Mouse (Mus musculus): ENCODE data around the gene Setdb1. TPM values are rescaled to one million over a fixed set of nuclear protein-coding genes. Genes with fewer than 3 reads are reported as not detected.
A peak's percentile ranks its signal among the peaks of the same experiment; 100 is the strongest.
"Not testable (repeated sequence)": the region's sequence is repeated elsewhere in the genome, so short reads cannot be mapped to it uniquely, and the experiment has no call there.

The Setdb1 gene
- 54.7 and 59.1 TPM in 2 replicates for total RNA-seq (2012; rRNA removed)

- peak within 1 kb of the TSS; percentile 73 for H3K9ac ChIP-seq (ENCODE audit: insufficient read depth, low read depth, low read length, poor library complexity, severe bottlenecking)
- H3K4me1 ChIP-seq (ENCODE audit: control insufficient read depth in 2 of 2, insufficient read depth in 2 of 2, low read length in 2 of 2, poor library complexity in 1 of 2); H3K9me3 ChIP-seq (ENCODE audit: control insufficient read depth, insufficient read depth, low read depth, low read length); H3K36me3 ChIP-seq (ENCODE audit: control insufficient read depth, insufficient read depth, low read length, poor library complexity, severe bottlenecking); H3K27ac ChIP-seq (ENCODE audit: insufficient read depth, low read depth, low read length, poor library complexity, severe bottlenecking); in situ Hi-C loops (cut with MboI; ENCODE audit: low sequenced_read_pairs in 2 of 2, unreplicated experiment in 2 of 2): not testable (repeated sequence)
- peak; percentile 98 for DNase-seq (ENCODE audit: low read depth, low spot score)
- TF ChIP-seq HCFC1 (IDR thresholded peaks at IDR 0.05; ENCODE audit: borderline replicate concordance, insufficient read depth, low read length), result peak; percentile 79
- peak; percentile 26; the same call in 1 of the 2 replicates for TF ChIP-seq CHD2 (IDR thresholded peaks at IDR 0.05; ENCODE audit: low read depth, low read length)
- peak within 1 kb of the TSS; percentile 60 to 68 for H3K4me3 ChIP-seq (ENCODE audit: insufficient read depth in 1 of 2, low read depth in 1 of 2, low read length in 2 of 2, poor library complexity in 1 of 2, severe bottlenecking in 1 of 2)
Measured at GRCm38 (mm10) chr3:95356701-95357449, at the start of gene Setdb1. Gene Setdb1 (minus strand): TSS chr3:95357202.

DNA sequence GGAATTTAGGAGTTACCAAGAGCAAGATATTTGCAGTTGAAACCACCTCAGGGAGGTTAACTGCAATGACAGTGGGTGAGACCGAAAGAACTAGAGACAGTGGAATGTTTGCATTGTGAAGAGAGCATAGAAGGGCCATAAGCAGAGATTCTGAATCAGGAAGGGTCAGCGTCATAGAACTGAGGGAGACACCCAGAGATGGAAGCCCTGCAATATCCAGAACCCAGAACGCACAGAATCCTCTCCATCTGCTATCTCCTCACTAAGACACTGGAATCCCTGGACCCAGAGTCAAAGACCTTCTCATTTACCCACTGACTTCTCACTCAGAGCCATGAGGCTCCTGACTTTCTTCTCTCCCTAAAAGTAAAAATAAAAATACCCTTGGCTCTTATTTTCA, 45.7 kb upstream of the Setdb1 start, which contains the start of gene 4930558C23Rik:
TSS of gene 4930558C23Rik (minus strand) at position 101 of the 400 bp plus-strand sequence.
- Histone ChIP-seq H3K27ac (ENCODE audit: insufficient read depth, low read depth, low read length, poor library complexity, severe bottlenecking) (no peak within 1 kb of the TSS), H3K9ac (ENCODE audit: insufficient read depth, low read depth, low read length, poor library complexity, severe bottlenecking) (no peak within 1 kb of the TSS), H3K36me3 (ENCODE audit: control insufficient read depth, insufficient read depth, low read length, poor library complexity, severe bottlenecking) (no peaks in the 10 kb centered on the region), H3K4me3 (ENCODE audit: insufficient read depth in 1 of 2, low read depth in 1 of 2, low read length in 2 of 2, poor library complexity in 1 of 2, severe bottlenecking in 1 of 2) (no peak within 1 kb of the TSS), H3K9me3 (ENCODE audit: control insufficient read depth, insufficient read depth, low read depth, low read length) (no peaks in the 10 kb centered on the region), H3K4me1 (ENCODE audit: control insufficient read depth in 2 of 2, insufficient read depth in 2 of 2, low read length in 2 of 2, poor library complexity in 1 of 2) (no peaks in the 10 kb centered on the region)
- in situ Hi-C loops (cut with MboI; ENCODE audit: low sequenced_read_pairs in 2 of 2, unreplicated experiment in 2 of 2), result no loop called here
- DNase-seq (ENCODE audit: low read depth, low spot score), result no peak
- no peak for TF ChIP-seq HCFC1 (IDR thresholded peaks at IDR 0.05; ENCODE audit: borderline replicate concordance, insufficient read depth, low read length)
- no peak for TF ChIP-seq MAFK (IDR thresholded peaks at IDR 0.05; ENCODE audit: insufficient read depth, low read depth, low read length)
- no peak for TF ChIP-seq CHD2 (IDR thresholded peaks at IDR 0.05; ENCODE audit: low read depth, low read length)
- no peak for TF ChIP-seq ZNF384 (IDR thresholded peaks at IDR 0.05; ENCODE audit: low read depth, low read length)
- TF ChIP-seq ZC3H11A (IDR thresholded peaks at IDR 0.05; ENCODE audit: borderline replicate concordance, low read depth, low read length), result no peak

DNA sequence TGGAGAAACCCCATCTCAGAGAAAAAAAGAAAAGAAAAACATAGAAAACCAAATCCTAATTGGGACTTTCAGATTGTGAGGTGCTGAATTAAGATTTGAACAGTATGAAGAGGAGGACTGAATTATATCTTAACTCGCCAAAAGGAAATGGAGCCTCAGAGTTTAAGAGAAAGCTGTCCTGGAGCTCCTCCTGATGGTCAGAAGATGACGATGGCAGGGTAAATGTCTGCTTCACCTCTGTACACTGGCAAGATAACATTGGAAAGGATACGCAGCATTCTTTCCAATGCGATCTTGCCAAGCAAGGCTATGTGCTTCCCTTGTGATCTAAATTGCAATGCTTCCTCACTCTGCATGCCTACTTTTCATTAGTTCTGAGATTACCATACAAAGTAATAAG, 37.4 kb upstream of the Setdb1 start:
- in situ Hi-C loops (cut with MboI; ENCODE audit: low sequenced_read_pairs in 2 of 2, unreplicated experiment in 2 of 2), result no loop called here
- no peaks in the 10 kb centered on the region for H3K4me1 ChIP-seq (ENCODE audit: control insufficient read depth in 2 of 2, insufficient read depth in 2 of 2, low read length in 2 of 2, poor library complexity in 1 of 2)
- DNase-seq (ENCODE audit: low read depth, low spot score), result peak; percentile 28
- no peaks in the 10 kb centered on the region for H3K36me3 ChIP-seq (ENCODE audit: control insufficient read depth, insufficient read depth, low read length, poor library complexity, severe bottlenecking)
- TF ChIP-seq HCFC1 (IDR thresholded peaks at IDR 0.05; ENCODE audit: borderline replicate concordance, insufficient read depth, low read length) (no peak), MAFK (IDR thresholded peaks at IDR 0.05; ENCODE audit: insufficient read depth, low read depth, low read length) (no peak), CHD2 (IDR thresholded peaks at IDR 0.05; ENCODE audit: low read depth, low read length) (no peak), ZNF384 (IDR thresholded peaks at IDR 0.05; ENCODE audit: low read depth, low read length) (no peak), ZC3H11A (IDR thresholded peaks at IDR 0.05; ENCODE audit: borderline replicate concordance, low read depth, low read length) (no peak)
- H3K9me3 ChIP-seq (ENCODE audit: control insufficient read depth, insufficient read depth, low read depth, low read length), result no peaks in the 10 kb centered on the region
- no peak overlapping the region for H3K9ac ChIP-seq (ENCODE audit: insufficient read depth, low read depth, low read length, poor library complexity, severe bottlenecking)
- H3K27ac ChIP-seq (ENCODE audit: insufficient read depth, low read depth, low read length, poor library complexity, severe bottlenecking), result no peak overlapping the region
- H3K4me3 ChIP-seq (ENCODE audit: insufficient read depth in 1 of 2, low read depth in 1 of 2, low read length in 2 of 2, poor library complexity in 1 of 2, severe bottlenecking in 1 of 2), result no peak overlapping the region

GRCm38 (mm10) chr3:95385401-95386075, 28.5 kb upstream of the Setdb1 start:
- no peak for TF ChIP-seq HCFC1 (IDR thresholded peaks at IDR 0.05; ENCODE audit: borderline replicate concordance, insufficient read depth, low read length)
- TF ChIP-seq ZNF384 (IDR thresholded peaks at IDR 0.05; ENCODE audit: low read depth, low read length), result no peak
- TF ChIP-seq MAFK (IDR thresholded peaks at IDR 0.05; ENCODE audit: insufficient read depth, low read depth, low read length), result no peak
- TF ChIP-seq ZC3H11A (IDR thresholded peaks at IDR 0.05; ENCODE audit: borderline replicate concordance, low read depth, low read length), result no peak
- no peak for TF ChIP-seq CHD2 (IDR thresholded peaks at IDR 0.05; ENCODE audit: low read depth, low read length)
- no peaks in the 10 kb centered on the region for H3K36me3 ChIP-seq (ENCODE audit: control insufficient read depth, insufficient read depth, low read length, poor library complexity, severe bottlenecking)
- no peak overlapping the region for H3K4me3 ChIP-seq (ENCODE audit: insufficient read depth in 1 of 2, low read depth in 1 of 2, low read length in 2 of 2, poor library complexity in 1 of 2, severe bottlenecking in 1 of 2)
- no peak overlapping the region for H3K9ac ChIP-seq (ENCODE audit: insufficient read depth, low read depth, low read length, poor library complexity, severe bottlenecking)
- H3K27ac ChIP-seq (ENCODE audit: insufficient read depth, low read depth, low read length, poor library complexity, severe bottlenecking), result no peak overlapping the region
- DNase-seq (ENCODE audit: low read depth, low spot score), result no peak
- no peaks in the 10 kb centered on the region for H3K4me1 ChIP-seq (ENCODE audit: control insufficient read depth in 2 of 2, insufficient read depth in 2 of 2, low read length in 2 of 2, poor library complexity in 1 of 2)
- in situ Hi-C loops (cut with MboI; ENCODE audit: low sequenced_read_pairs in 2 of 2, unreplicated experiment in 2 of 2), result no loop called here
- H3K9me3 ChIP-seq (ENCODE audit: control insufficient read depth, insufficient read depth, low read depth, low read length), result no peaks in the 10 kb centered on the region

Data from ES-E14 (cell line).